9 mouse cellular contexts compared by ENCODE assay signal in the genomic region with DNA sequence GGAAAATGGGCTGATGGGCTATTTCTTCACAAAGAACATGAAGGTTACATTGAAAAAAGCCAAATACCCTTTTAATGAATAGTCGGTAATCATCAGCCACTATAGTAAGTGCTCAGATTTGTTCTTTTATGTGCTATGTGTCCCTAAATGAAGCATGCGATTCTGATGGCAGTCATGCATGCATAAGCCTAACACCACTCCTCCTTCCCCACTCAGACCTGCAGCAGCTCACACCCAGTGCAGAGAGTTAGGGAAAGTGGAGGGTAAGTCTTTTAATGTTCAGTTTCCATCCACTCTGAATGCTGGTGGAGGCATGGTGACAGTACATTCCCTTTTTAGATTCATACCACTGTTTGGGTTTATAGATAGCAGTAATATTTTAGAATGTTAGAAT. TPM values are rescaled to one million over a fixed set of nuclear protein-coding genes. Genes with fewer than 3 reads are reported as not detected.
"Had no signal": no experiment of that assay in that cellular context is flagged by ENCODE, and none has a peak within 500 bp of the region (broad histone marks: within the 10 kb centered on the region; RNA-seq: fewer than 3 reads in every experiment).

No protein-coding gene starts in this region.

- DNase-seq: kidney, adult 8-10 months; kidney, postnatal 25 days; lung, adult 18-20 months; thymus, postnatal 4 days had no signal

- H3K9me3 ChIP-seq: limb, embryonic 13.5 days; midbrain, embryonic 13.5 days had no signal

- H3K4me3 ChIP-seq: limb, embryonic 13.5 days; midbrain, embryonic 13.5 days had no signal

- H3K9ac ChIP-seq: limb, embryonic 13.5 days; liver, embryonic 14.5 days; midbrain, embryonic 13.5 days had no signal

- H3K36me3 ChIP-seq: limb, embryonic 13.5 days; midbrain, embryonic 13.5 days had no signal

- H3K27ac ChIP-seq: limb, embryonic 13.5 days; liver, embryonic 14.5 days; stomach, postnatal 0 days had no signal

- H3K4me2 ChIP-seq: limb, embryonic 13.5 days; midbrain, embryonic 13.5 days had no signal

- ATAC-seq: midbrain, embryonic 13.5 days had no signal

- H3K4me1 ChIP-seq: limb, embryonic 13.5 days had no signal

- H3K27me3 ChIP-seq: limb, embryonic 13.5 days; midbrain, embryonic 13.5 days had no signal

RNA-seq across cellular contexts. Expression of gene Nxph1, which starts 47.5 kb away (rescaled TPM):
- polyA plus RNA-seq: liver, adult 2 months; liver, embryonic 14.5 days had no signal
